Mouse (Mus musculus): ENCODE measurements around the gene Tmx1.

DNA sequence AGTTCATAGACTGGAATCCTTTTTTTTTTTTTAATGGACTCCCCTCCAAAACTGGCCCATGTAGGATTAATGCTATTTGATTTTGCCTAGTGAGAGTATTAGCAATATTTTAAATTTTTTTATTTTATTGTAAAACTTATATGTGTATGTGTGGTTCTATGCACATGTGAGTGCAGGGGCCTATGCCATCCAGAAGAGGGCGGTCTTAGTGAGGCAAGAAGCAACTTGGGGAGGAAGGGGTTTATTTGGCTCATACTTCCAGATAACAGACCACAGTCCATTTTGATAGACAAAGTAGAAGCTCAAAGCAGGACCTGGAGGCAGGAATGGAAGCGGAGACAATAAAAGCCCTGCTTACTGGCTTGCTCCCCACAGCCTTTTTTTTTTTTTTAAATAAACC, 59.5 kb downstream of the Tmx1 start:
- TF ChIP-seq CTCF (IDR thresholded peaks at IDR 0.05; ENCODE audit: insufficient read depth, low read depth, low read length), result no peak
- TF ChIP-seq POLR2A (IDR thresholded peaks at IDR 0.05; ENCODE audit: insufficient read depth, low read depth, low read length), result no peak

All from olfactory bulb, adult 2 months (tissue).